Mouse (Mus musculus) embryonic facial prominence, embryonic 12.5 days (tissue): Measurements from ENCODE around the gene Htr3b. TPM values are rescaled to one million over a fixed set of nuclear protein-coding genes. Genes with fewer than 3 reads are reported as not detected.
"Not testable (repeated sequence)": the region's sequence is repeated elsewhere in the genome, so short reads cannot be mapped to it uniquely, and the experiment has no call there.

ENCODE experiments used
- ATAC-seq: fragments of 200-750 bp; cut with Nextera tagmentation; 2 replicates; pipeline ENCODE4 v1.8.0; 2017; ENCODE audit not compliant: insufficient number of reproducible peaks, insufficient read depth, low FRiP score, low TSS enrichment
- H3K27ac ChIP-seq: fragments of 300-500 bp; sonication (generic); 2 replicates; pipeline ENCODE4 v1.5.1; 2016; ENCODE audit warnings: mild to moderate bottlenecking
- H3K27me3 ChIP-seq: fragments of 300-500 bp; sonication (generic); 2 replicates; pipeline ENCODE4 v1.6.1; 2016; ENCODE audit warnings: mild to moderate bottlenecking, moderate library complexity
- H3K36me3 ChIP-seq: fragments of 300-500 bp; sonication (generic); 2 replicates; pipeline ENCODE4 v1.6.1; 2016; ENCODE audit warnings: mild to moderate bottlenecking
- H3K4me1 ChIP-seq: fragments of 300-500 bp; sonication (generic); 2 replicates; pipeline ENCODE4 v1.6.1; 2016
- H3K4me2 ChIP-seq: fragments of 300-500 bp; sonication (generic); replicated peaks from 2 replicates; pipeline ENCODE4 v1.6.1; 2016; ENCODE audit warnings: mild to moderate bottlenecking, moderate library complexity
- H3K4me3 ChIP-seq: fragments of 300-500 bp; sonication (generic); 2 replicates; pipeline ENCODE4 v1.5.1; 2016; ENCODE audit warnings: mild to moderate bottlenecking
- H3K9ac ChIP-seq: fragments of 300-500 bp; sonication (generic); 2 replicates; pipeline ENCODE4 v1.6.1; 2016; ENCODE audit warnings: mild to moderate bottlenecking, moderate library complexity
- H3K9me3 ChIP-seq: fragments of 300-500 bp; sonication (generic); 2 replicates; pipeline ENCODE4 v1.6.1; 2016; ENCODE audit warnings: mild to moderate bottlenecking, moderate library complexity
- WGBS: fragments of 180-500 bp; shearing (Covaris S2); methylation state at CpG from one replicate; pipeline ENCODE4 v1.1.7; 2016; 5-methylcytosine and 5-hydroxymethylcytosine counted together
- polyA plus RNA-seq: library from polyadenylated mRNA; unstranded; fragments of >200 nt; fragmentation: Nextera tagmentation; extraction: Ambion mirVana; gene quantifications from 2 replicates; pipeline ENCODE4 v1.2.1, GENCODE M21; 2016

Gene Htr3b
- 0.24 and 0.51 TPM in 2 replicates for polyA plus RNA-seq

DNA sequence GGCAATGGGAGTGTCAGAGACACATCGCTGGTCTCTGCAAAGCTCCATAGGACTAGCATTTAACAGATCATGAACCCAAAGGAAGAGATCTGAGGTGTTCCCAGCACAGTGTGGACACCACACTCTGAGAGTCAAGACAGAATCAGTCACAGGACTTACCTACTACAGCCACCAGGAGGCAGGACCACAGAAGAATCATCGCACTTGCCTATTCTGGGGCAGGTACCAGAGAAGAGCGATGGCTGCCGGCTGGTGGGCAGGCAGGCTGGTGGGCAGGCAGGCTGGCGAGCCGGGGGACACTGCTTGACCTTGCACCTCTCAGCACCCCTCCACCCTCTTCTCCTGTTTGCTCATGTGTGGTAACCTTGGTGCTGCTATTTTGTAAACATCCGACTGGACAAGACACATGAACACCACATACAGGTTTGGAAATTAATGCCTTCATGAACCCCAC is at the start of gene Htr3b:
Htr3b (minus strand) TSS at position 404 of the 454 bp plus-strand sequence.
- ATAC-seq: no peak
- Histone ChIP-seq H3K9me3 (no peaks in the 10 kb centered on the region), H3K27ac (no peak within 1 kb of the TSS), H3K9ac (no peak within 1 kb of the TSS), H3K4me1 (0 out of 2 replicates have a peak, but pooled peaks cover 5% of the 10 kb centered on the region), H3K4me3 (no peak within 1 kb of the TSS), H3K36me3 (no peaks in the 10 kb centered on the region), H3K4me2 (no peak within 1 kb of the TSS), H3K27me3 (no peaks in the 10 kb centered on the region)
- WGBS: 52% methylated on average over 7 of the region's 7 CpGs

- H3K27ac ChIP-seq: no peak overlapping the region
- no peaks in the 10 kb centered on the region for H3K4me1 ChIP-seq
- peaks cover 27% of the 10 kb centered on the region for H3K36me3 ChIP-seq
- no peak overlapping the region for H3K9ac ChIP-seq
- H3K27me3 ChIP-seq: no peaks in the 10 kb centered on the region
- ATAC-seq: no peak
- no peaks in the 10 kb centered on the region for H3K9me3 ChIP-seq
- WGBS: 80% methylated on average over 6 of the region's 6 CpGs
- H3K4me2 ChIP-seq: no peak overlapping the region
- no peak overlapping the region for H3K4me3 ChIP-seq
Observed at GRCm38 (mm10) chr9:48999256-48999655, 34.5 kb upstream of the Htr3b start.

DNA sequence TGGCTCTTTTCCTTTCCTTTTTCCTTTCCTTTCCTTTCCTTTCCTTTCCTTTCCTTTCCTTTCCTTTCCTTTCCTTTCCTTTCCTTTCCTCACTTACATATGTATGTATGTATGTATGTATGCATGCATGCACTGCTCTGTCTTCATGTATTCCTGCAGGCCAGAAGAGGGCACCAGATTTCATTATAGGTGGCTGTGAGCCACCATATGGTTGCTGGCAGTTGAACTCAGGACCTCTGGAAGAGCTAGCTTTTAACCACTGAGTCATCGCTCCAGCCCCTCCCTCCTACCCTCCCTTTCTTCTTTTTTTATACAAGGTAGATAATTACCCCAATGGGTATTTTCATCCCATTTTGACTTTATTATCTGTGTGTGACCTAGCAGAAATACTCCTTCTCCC is 30.9 kb upstream of the Htr3b start:
- no peak for ATAC-seq
- H3K36me3 ChIP-seq: peaks cover 8% of the 10 kb centered on the region
- H3K4me2 ChIP-seq: no peak overlapping the region
- H3K4me1 ChIP-seq: no peaks in the 10 kb centered on the region
- no peak overlapping the region for H3K4me3 ChIP-seq
- no peak overlapping the region for H3K9ac ChIP-seq
- no peak overlapping the region for H3K27ac ChIP-seq
- 83% methylated on average over 1 of the region's 1 CpGs for WGBS
- no peaks in the 10 kb centered on the region for H3K27me3 ChIP-seq
- H3K9me3 ChIP-seq: no peaks in the 10 kb centered on the region

DNA sequence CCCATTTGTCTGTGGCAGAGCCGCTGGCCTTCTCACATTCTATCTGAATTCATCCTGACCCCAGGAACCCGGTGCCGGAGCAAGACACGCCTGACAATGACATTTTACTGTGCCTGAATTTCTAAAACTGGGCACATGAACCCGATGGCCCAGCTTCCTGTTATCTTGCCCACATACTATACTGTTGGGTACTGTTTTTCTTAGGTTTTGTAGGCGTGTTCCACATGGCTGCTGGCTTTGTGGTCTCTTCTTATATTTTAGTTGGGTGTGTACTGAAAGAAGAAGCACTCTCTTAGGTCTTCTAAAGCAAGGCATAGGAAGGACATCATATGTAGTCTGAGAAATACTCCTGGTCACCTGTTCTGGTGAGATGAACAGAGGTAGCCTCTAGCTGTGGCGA is 30.0 kb upstream of the Htr3b start:
- Histone ChIP-seq H3K9me3 (no peaks in the 10 kb centered on the region), H3K4me3 (no peak overlapping the region), H3K36me3 (peaks cover 4% of the 10 kb centered on the region), H3K27me3 (no peaks in the 10 kb centered on the region), H3K4me1 (no peaks in the 10 kb centered on the region), H3K9ac (no peak overlapping the region), H3K27ac (no peak overlapping the region), H3K4me2 (no peak overlapping the region)
- WGBS: 91% methylated on average over 7 of the region's 7 CpGs
- no peak for ATAC-seq

DNA sequence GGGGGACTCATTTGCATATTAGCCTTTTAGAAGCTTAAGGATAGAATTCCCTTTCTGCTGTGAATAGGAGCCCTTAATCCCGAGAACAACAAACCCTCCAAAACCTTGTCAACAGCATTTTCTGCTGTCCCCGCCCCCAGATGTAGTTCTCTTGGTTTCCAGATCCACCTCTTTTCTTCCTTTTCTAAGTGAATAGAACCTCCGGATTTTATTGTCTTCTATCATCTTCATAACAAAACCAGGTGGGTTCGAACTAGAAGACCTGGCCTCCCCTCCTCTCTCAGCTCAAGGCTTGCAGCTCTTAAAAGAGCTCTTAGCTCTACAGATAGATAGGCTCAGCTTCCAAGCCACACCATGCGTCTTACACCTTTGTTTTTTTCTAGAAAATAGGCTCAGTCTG is 26.9 kb upstream of the Htr3b start:
- Histone ChIP-seq H3K9ac (no peak overlapping the region), H3K27ac (no peak overlapping the region), H3K27me3 (no peaks in the 10 kb centered on the region), H3K4me1 (peaks cover 20% of the 10 kb centered on the region), H3K4me2 (no peak overlapping the region), H3K9me3 (no peaks in the 10 kb centered on the region), H3K4me3 (no peak overlapping the region), H3K36me3 (peaks cover 4% of the 10 kb centered on the region; the same call in 1 of the 2 replicates)
- WGBS: 64% methylated on average over 5 of the region's 5 CpGs
- no peak for ATAC-seq

DNA sequence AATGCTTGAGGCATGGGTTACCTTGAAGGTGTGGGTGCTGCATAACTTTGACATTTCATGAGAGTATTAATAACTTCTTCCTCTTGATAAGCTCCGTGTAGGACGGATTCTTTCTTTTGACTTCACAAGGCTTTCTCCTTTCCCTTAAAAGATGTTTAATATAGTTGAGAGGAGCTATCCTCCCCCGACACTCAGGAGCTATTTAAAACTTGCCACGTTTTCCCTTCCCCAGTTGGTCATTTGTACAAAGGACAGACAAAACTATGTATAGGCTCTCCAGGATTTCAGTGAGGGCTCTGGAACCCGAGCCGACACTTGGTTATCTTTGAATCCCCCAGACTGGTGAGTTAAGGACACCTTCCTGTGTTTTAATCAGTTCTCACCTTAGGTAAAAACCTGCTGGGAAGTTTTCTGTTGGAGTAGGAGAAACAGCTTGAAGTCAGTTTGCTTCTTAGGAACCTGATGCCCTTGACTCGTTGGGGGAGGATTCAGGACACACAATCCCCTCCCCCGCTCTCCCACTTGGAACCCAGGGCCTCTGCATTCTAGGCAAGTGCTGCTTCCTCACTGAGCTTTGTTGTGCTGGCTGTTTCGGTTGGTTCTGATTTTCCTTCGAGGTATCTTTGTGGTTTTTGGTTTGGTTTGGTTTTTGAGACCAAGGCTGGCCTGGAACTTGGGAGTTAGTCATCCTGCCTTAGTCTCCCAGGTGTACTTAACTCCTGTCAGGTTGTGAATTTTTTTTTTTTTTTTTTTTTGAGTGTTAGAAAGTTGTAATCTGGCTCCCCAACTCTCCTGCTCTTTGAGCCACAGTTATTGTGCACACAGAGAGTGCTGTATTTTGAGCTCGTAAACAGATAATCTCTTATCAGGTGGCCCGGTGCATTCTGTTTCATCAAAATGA is 22.7 kb upstream of the Htr3b start:
- ATAC-seq: no peak
- Histone ChIP-seq H3K27me3 (no peaks in the 10 kb centered on the region), H3K9me3 (no peaks in the 10 kb centered on the region), H3K36me3 (no peaks in the 10 kb centered on the region), H3K4me1 (peaks cover 25% of the 10 kb centered on the region), H3K9ac (0 out of 2 replicates have a peak overlapping the region, but pooled peaks have one; percentile 3), H3K27ac (no peak overlapping the region), H3K4me2 (peak overlapping the region; percentile 65), H3K4me3 (peak overlapping the region; percentile 8; the same call in 1 of the 2 replicates)
- 23% methylated on average over 12 of the region's 12 CpGs for WGBS

DNA sequence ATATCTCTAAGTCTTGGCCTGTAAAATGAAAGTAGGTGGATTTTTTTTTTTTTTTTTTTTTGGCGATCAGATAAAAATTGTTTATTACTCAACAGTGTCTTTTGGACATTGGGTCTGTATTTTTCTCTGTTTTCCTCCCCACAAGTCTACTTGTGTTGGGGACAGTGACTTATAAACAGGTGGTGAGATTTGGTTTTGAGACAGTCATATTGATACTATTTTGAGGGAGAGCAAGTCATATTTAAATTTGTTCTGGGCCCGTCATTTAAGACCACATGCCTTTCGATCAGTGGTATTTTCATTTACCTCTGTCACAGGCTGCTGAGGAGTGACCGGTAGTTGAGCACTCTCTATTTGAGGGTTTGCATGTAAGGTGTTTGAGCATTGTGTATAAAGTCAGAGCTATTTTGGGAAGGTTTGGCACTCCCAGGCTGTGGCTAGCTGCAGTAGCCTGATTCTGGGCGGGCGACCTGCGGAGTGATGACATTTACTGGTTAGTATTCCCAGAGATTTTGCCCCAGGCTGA is 21.9 kb upstream of the Htr3b start:
- Histone ChIP-seq H3K4me3 (peak overlapping the region; percentile 8; the same call in 1 of the 2 replicates), H3K27ac (no peak overlapping the region), H3K9me3 (no peaks in the 10 kb centered on the region), H3K27me3 (no peaks in the 10 kb centered on the region), H3K4me2 (peak overlapping the region; percentile 65), H3K4me1 (peaks cover 25% of the 10 kb centered on the region), H3K9ac (0 out of 2 replicates have a peak overlapping the region, but pooled peaks have one; percentile 3), H3K36me3 (no peaks in the 10 kb centered on the region)
- ATAC-seq: no peak
- 16% methylated on average over 7 of the region's 7 CpGs for WGBS

- peak overlapping the region; percentile 80 for H3K9ac ChIP-seq
- under 1% methylated on average over 20 of the region's 20 CpGs for WGBS
- ATAC-seq: no peak
- H3K4me3 ChIP-seq: peak overlapping the region; percentile 78
- H3K27me3 ChIP-seq: no peaks in the 10 kb centered on the region
- H3K9me3 ChIP-seq: no peaks in the 10 kb centered on the region
- no peaks in the 10 kb centered on the region for H3K36me3 ChIP-seq
- peak overlapping the region; percentile 81 for H3K27ac ChIP-seq
- peak overlapping the region; percentile 65 for H3K4me2 ChIP-seq
- peaks cover 25% of the 10 kb centered on the region for H3K4me1 ChIP-seq
Observed at GRCm38 (mm10) chr9:48985708-48986088, 20.9 kb upstream of the Htr3b start.

- peak within 1 kb of the TSS; percentile 65 for H3K4me2 ChIP-seq
- no peaks in the 10 kb centered on the region for H3K27me3 ChIP-seq
- H3K9me3 ChIP-seq: no peaks in the 10 kb centered on the region
- H3K9ac ChIP-seq: peak within 1 kb of the TSS; percentile 80
- peak within 1 kb of the TSS; percentile 78 for H3K4me3 ChIP-seq
- peaks cover 25% of the 10 kb centered on the region for H3K4me1 ChIP-seq
- peak; percentile 82 for ATAC-seq
- WGBS: under 1% methylated on average over 79 of the region's 94 CpGs
- H3K27ac ChIP-seq: peak within 1 kb of the TSS; percentile 81
- no peaks in the 10 kb centered on the region for H3K36me3 ChIP-seq
Observed at GRCm38 (mm10) chr9:48984845-48985707, 20.3 kb upstream of the Htr3b start, which contains the start of gene Usp28. Gene Usp28, plus strand, starts transcription at chr9:48985375.

DNA sequence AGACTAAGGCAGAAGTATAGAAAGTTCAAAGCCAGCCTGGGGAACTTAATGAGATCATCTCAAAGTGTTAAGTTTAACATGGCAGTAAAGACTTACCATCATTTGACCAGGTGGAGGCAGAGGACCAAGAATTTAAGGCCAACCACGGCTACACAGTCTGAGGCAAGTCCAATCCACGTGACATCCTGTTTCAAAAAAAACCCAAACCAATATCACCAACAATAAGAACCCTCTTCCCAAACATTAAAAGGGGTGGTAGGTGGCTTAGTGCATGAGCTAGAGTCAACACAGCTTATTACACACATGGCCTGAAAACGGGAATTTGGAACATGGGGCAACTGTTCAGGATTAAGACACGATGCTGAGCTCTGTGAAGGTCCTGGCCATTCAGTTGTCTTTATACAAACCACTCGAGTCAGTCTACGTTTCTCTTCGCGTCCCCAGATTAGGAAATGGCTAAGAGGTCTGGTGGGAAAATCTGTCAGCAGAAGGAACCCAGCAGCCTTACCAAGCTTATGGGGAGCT is 19.6 kb upstream of the Htr3b start:
- ATAC-seq: peak; percentile 4; the same call in 1 of the 2 replicates
- Histone ChIP-seq H3K27ac (peak overlapping the region; percentile 81), H3K9ac (peak overlapping the region; percentile 63), H3K9me3 (no peaks in the 10 kb centered on the region), H3K4me1 (peaks cover 25% of the 10 kb centered on the region), H3K36me3 (no peaks in the 10 kb centered on the region), H3K4me2 (peak overlapping the region; percentile 65), H3K4me3 (peak overlapping the region; percentile 78), H3K27me3 (no peaks in the 10 kb centered on the region)
- WGBS: 31% methylated on average over 8 of the region's 8 CpGs

DNA sequence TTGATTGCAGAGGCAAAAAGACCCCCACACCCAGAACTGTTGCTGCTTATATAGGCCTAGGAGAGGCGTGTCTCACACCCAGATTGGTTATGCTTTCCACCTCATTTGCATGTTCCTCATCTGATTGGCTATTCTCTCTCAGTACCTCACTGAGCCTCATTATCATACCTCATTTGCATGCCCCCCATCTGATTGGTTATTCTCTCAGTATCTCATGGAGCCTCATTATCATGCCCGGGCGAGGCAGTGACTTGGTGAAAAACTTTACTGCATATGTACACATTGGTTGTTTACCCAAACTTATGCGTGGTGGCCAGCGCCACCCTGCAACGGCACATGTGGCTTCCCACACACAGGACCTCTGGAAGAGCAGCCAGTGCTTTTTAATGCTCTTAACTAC is 19.0 kb upstream of the Htr3b start:
- H3K4me3 ChIP-seq, H3K9me3 ChIP-seq, H3K27me3 ChIP-seq, H3K4me2 ChIP-seq, H3K27ac ChIP-seq, ATAC-seq, H3K9ac ChIP-seq, H3K36me3 ChIP-seq: not testable (repeated sequence)
- peaks cover 24% of the 10 kb centered on the region for H3K4me1 ChIP-seq
- WGBS: 93% methylated on average over 6 of the region's 6 CpGs
